In genomic region chr12:56301487-56302293, GRCm38 (mm10) we compare ENCODE assay signal across 8 mouse cellular contexts. TPM values are rescaled to one million over a fixed set of nuclear protein-coding genes. Genes with fewer than 3 reads are reported as not detected.
DNase-seq lines count a peak whose midpoint lies in the region; ATAC-seq and TF ChIP-seq lines count a peak whose summit lies in the region.

No protein-coding gene starts in this region.

- no peak for DNase-seq in kidney, adult 11 months
- DNase-seq in embryo, embryonic 10.5 days (ENCODE audit: low spot score), result peak; percentile 48
- no peak for DNase-seq in thymus, adult 2 months
- DNase-seq in spleen, adult 18-20 months, result no peak
- DNase-seq in gastrocnemius, adult 8-10 months (ENCODE audit: low spot score in 2 of 2), result no peak

- no peaks in the 10 kb centered on the region for H3K36me3 ChIP-seq in kidney, embryonic 14.5 days (ENCODE audit: control insufficient read depth, insufficient read depth, low read length)
- no peaks in the 10 kb centered on the region for H3K36me3 ChIP-seq in hindbrain, embryonic 15.5 days
- no peaks in the 10 kb centered on the region for H3K36me3 ChIP-seq in thymus, adult 2 months (ENCODE audit: control insufficient read depth, insufficient read depth, low read length)

- TF ChIP-seq CTCF in thymus, adult 2 months (IDR thresholded peaks at IDR 0.05; ENCODE audit: borderline replicate concordance, control insufficient read depth, extremely low read depth, insufficient read depth, low read length, poor library complexity), result no peak

- 0 out of 2 replicates have a peak overlapping the region, but pooled peaks have one; percentile 28 for H3K9ac ChIP-seq in kidney, embryonic 14.5 days (ENCODE audit: low read depth, low read length)
- 0 out of 2 replicates have a peak overlapping the region, but pooled peaks have one; percentile 16 for H3K9ac ChIP-seq in hindbrain, embryonic 15.5 days

- H3K9me3 ChIP-seq in kidney, embryonic 14.5 days (ENCODE audit: control insufficient read depth, low read length), result no peaks in the 10 kb centered on the region
- no peaks in the 10 kb centered on the region for H3K9me3 ChIP-seq in hindbrain, embryonic 15.5 days

- H3K4me2 ChIP-seq in kidney, embryonic 14.5 days (replicated peaks; ENCODE audit: low read depth, low read length), result peak overlapping the region; percentile 71
- H3K4me2 ChIP-seq in hindbrain, embryonic 15.5 days, result peak overlapping the region; percentile 65

- TF ChIP-seq POLR2A in thymus, adult 2 months (IDR thresholded peaks at IDR 0.05; ENCODE audit: control insufficient read depth, extremely low read depth, insufficient read depth, low read length, poor library complexity), result no peak

- WGBS in kidney, embryonic 14.5 days, result 5% methylated on average over 27 of the region's 27 CpGs
- 6% methylated on average over 27 of the region's 27 CpGs for WGBS in hindbrain, embryonic 15.5 days
- WGBS in thymus, adult 2 months, result 15% methylated on average over 27 of the region's 27 CpGs

- peak overlapping the region; percentile 37 for H3K4me3 ChIP-seq in kidney, embryonic 14.5 days (ENCODE audit: low read length)
- H3K4me3 ChIP-seq in hindbrain, embryonic 15.5 days, result peak overlapping the region; percentile 35
- no peak overlapping the region for H3K4me3 ChIP-seq in thymus, adult 2 months (ENCODE audit: control insufficient read depth, insufficient read depth, low read length)

- H3K4me1 ChIP-seq in kidney, embryonic 14.5 days (ENCODE audit: control insufficient read depth, insufficient read depth, low read length), result 0 out of 2 replicates have a peak, but pooled peaks cover 3% of the 10 kb centered on the region
- H3K4me1 ChIP-seq in hindbrain, embryonic 15.5 days (replicated peaks), result peaks cover 21% of the 10 kb centered on the region
- no peaks in the 10 kb centered on the region for H3K4me1 ChIP-seq in thymus, adult 2 months (replicated peaks; ENCODE audit: control insufficient read depth, insufficient read depth, low read length)

- ATAC-seq in kidney, embryonic 14.5 days (ENCODE audit: low FRiP score, low TSS enrichment), result peak; percentile 73
- peak; percentile 84 for ATAC-seq in hindbrain, embryonic 15.5 days (ENCODE audit: low FRiP score, low read depth)
- ATAC-seq in megakaryocyte, adult 5-6 weeks (ENCODE audit: poor library complexity, severe bottlenecking), result 0 out of 2 replicates have a peak, but pooled peaks have one; percentile 40

- no peaks in the 10 kb centered on the region for H3K27me3 ChIP-seq in kidney, embryonic 14.5 days (ENCODE audit: control insufficient read depth, insufficient read depth, low read length)
- peaks cover under 1% of the 10 kb centered on the region; the same call in 1 of the 2 replicates for H3K27me3 ChIP-seq in hindbrain, embryonic 15.5 days
- no peaks in the 10 kb centered on the region; the same call in 1 of the 2 replicates for H3K27me3 ChIP-seq in thymus, adult 2 months (ENCODE audit: control insufficient read depth, insufficient read depth, low read length)

- no peak overlapping the region for H3K27ac ChIP-seq in kidney, embryonic 14.5 days (ENCODE audit: low read depth, low read length)
- peak overlapping the region; percentile 68 for H3K27ac ChIP-seq in hindbrain, embryonic 15.5 days (replicated peaks)
- H3K27ac ChIP-seq in thymus, adult 2 months (ENCODE audit: control insufficient read depth, insufficient read depth, low read length), result no peak overlapping the region

RNA-seq across cellular contexts. Expression of gene Mbip, which starts 44.0 kb away (rescaled TPM):
- polyA plus RNA-seq in kidney, embryonic 14.5 days (2014; fragmentation: Nextera tagmentation; extraction: Ambion mirVana), result 37.4 and 52.6 TPM in 2 replicates
- polyA plus RNA-seq in hindbrain, embryonic 15.5 days (2015; fragmentation: Nextera tagmentation; extraction: Ambion mirVana), result 34.4 and 38.3 TPM in 2 replicates
- total RNA-seq in megakaryocyte, adult 5-6 weeks (2015), result 22.8 and 25.7 TPM in 2 replicates
- 21.4 and 22.8 TPM in 2 replicates for total RNA-seq in megakaryocyte, adult 5-6 weeks (2017)
- 18.0 and 18.4 TPM in 2 replicates for polyA plus RNA-seq in thymus, adult 2 months (2012; rRNA removed)
- total RNA-seq in gastrocnemius, adult 8-10 months (2022), result 1 to 10 TPM; 4.3 to 5.0 (median 4.6) TPM
